Mouse (Mus musculus) kidney, adult 9 months (tissue): ENCODE results near the gene Ogfod3.
A peak's percentile ranks its signal among the peaks of the same experiment; 100 is the strongest.

Experiments
- DNase-seq: peaks from one replicate; pipeline ENCODE4 v3.0.0; 2022

Gene Ogfod3

GRCm38 (mm10) chr11:121204161-121205006, at the start of gene Ogfod3, which contains the start of gene Hexdc:
Ogfod3 (minus strand) TSS chr11:121204711.
Hexdc (plus strand) TSS chr11:121204433.
- peak; percentile 97 for DNase-seq

- DNase-seq = no peak
Observed at GRCm38 (mm10) chr11:121250196-121250595, 45.7 kb upstream of the Ogfod3 start.

DNA sequence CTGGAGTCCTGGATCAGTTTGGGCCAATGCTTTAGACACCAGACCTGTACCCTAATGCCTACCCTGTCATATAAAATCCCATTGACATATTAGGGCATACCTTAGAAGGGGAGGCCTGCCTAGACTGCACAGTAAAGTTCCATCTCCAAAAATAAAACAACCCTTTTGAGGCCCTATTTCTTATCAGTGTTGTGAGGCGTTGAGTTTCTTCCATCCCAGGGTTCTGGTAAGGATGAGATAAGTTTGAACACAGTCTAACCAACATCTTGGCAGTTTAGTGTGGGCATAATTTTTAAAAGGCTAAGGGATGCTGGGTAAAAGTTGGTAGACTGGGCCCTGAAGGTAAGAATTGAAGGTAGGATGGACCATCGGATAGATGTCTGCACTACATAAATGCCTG, 35.2 kb upstream of the Ogfod3 start:
- no peak for DNase-seq

DNA sequence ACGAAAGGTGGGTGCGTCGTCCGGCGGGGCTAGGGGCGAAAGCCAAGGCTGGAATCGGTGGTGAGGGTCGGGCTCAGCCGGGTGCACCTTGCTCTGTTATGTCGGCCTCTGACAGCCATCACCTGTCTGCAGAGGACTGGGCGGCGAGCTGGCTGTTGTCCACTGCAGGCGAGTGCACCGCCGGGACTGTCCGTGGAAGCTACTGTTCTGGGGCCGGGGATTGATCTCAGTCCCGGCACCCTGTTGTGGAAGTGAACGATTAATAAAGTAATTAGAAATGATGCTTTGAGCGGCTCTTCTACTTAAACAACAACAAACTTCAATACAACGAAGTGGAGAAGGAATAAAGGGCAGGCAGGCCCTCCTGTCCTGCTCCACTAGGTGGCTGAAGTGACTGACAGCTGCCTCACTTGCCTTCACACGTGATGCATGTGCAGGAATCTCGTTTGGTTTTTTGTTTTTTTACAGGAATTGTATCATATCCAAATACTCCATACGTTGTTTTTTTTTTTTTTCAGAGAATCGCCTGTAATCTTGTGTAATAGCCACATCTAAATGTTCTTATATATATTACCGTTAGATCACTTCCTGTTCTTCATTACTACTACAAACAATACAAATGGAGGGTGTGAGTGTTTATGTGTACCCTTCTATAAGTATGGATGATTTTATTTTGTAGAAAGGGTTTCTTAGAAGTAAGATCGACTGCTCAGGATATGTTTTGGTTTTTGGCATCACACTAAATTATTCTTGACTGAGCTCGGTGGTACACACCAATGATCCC, 33.0 kb upstream of the Ogfod3 start:
- peak; percentile 78 for DNase-seq

DNA sequence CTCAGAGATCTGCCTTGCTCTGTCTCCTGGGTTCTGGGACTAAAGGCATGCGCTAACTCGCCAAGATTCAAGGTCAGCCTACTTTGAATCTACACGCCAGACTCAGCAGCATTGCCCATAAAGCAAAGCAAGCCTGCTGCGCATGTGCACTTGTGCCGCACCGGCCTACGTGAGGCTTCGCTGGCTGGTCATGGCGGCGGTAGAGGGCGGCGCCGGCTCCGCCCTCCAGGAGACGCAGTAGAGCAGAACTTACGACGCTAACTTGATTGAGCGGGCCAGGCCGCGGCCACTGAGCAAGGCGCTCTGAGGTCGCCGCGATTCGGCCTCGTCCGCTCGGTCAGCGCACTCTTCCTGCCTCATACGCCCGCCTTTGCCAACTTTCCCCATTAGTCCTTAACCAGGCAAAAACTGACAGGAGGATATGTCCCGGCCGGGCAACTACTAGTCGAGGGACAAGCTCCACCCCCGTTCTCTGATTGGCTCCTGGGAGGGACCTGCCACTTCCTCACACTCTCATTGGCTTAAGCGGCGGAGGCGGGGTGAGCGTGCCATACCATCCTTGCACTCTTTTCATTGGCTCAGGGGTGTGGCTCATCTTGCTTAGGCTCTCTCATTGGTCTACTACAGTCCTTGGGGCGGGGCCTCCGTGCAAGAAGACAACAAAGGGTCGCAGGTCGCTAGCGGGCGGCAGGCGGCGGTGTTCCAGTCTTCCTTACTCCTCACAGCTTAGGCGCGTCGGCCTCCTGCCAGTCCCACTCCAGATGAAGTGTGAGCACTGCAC, 32.2 kb upstream of the Ogfod3 start, which contains the start of gene Narf:
TSS of gene Narf (plus strand) at position 690 of the 781 bp plus-strand sequence.
- peak; percentile 100 for DNase-seq

DNA sequence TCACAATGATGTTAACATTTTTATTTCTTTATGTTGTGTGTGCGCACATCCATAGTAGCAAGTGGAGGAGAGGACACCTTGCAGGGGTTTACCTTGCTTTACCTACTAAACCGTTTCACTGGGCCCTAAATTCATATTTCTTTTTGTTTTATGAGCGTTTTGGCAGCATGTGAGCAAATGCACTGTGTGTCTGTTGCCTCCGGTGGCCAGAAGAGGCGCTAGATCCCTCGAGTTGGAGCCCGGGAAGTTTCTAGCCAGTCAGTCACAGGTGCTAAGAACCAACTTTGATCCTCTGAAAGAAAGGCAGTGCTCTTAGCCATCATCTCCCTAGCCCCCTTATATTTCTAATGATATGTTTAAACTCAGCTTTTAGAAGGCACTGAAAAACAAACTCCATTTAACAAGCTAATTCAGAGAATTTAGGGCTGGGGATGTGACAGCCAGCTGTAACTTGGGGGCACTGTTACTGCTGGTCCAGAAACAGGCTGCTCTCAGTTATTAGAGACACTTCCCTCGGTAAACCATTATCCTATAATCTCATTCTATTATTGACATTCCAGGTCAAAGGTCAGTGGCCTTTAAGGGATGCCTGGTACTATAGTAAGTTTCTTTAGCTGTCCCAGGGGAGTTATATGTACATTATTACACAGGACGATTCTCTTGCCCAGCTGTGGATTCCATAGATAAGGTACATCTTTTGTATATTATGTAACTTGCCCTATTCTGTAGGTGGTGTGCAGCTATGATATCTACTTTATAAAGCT, 31.1 kb upstream of the Ogfod3 start:
- peak; percentile 60 for DNase-seq

DNA sequence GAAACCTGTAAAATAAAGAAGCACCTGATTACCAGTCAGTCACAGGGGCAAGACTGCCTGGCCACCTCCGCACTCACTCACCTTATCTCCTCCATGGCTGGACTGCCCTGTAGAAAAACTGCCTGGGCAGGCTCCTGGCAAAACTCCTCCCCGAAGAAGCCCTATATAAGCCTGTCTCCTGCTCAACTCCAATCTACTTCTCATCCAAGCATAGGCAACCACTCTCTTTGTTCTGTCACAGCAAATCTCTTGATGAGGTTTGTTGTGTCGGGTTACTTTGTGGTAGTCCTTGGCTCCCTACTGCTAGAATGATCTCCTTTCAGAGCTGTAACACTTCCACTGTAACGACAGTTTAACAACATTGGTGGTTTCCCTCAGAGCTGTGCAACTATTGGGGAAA, 28.2 kb upstream of the Ogfod3 start:
- DNase-seq = no peak

- no peak for DNase-seq
Observed at GRCm38 (mm10) chr11:121231628-121232291, 27.2 kb upstream of the Ogfod3 start.

DNA sequence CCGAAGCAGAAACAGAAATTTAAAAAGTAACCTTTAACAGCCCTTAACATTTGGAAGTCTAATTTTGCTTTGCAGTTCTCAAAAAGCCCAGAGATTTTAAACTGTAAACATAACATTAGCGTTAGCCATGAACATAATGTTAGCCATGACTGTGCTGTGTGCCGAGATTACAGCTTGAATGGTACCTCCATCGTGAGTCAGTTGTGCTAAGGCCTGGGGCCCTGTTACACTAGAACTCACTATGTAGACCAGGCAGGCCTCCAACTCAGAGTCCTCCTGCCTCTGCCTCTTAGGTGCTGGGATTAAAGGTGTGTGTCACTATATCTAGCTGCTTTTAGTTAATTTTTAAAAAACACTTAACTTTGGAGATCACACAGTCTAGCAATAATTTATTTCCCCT, 26.7 kb upstream of the Ogfod3 start:
- peak; percentile 85 for DNase-seq

- peak; percentile 90 for DNase-seq
Observed at GRCm38 (mm10) chr11:121229018-121229439, 24.5 kb upstream of the Ogfod3 start, which contains the start of gene Cybc1. Cybc1 (minus strand) TSS chr11:121229322.

DNA sequence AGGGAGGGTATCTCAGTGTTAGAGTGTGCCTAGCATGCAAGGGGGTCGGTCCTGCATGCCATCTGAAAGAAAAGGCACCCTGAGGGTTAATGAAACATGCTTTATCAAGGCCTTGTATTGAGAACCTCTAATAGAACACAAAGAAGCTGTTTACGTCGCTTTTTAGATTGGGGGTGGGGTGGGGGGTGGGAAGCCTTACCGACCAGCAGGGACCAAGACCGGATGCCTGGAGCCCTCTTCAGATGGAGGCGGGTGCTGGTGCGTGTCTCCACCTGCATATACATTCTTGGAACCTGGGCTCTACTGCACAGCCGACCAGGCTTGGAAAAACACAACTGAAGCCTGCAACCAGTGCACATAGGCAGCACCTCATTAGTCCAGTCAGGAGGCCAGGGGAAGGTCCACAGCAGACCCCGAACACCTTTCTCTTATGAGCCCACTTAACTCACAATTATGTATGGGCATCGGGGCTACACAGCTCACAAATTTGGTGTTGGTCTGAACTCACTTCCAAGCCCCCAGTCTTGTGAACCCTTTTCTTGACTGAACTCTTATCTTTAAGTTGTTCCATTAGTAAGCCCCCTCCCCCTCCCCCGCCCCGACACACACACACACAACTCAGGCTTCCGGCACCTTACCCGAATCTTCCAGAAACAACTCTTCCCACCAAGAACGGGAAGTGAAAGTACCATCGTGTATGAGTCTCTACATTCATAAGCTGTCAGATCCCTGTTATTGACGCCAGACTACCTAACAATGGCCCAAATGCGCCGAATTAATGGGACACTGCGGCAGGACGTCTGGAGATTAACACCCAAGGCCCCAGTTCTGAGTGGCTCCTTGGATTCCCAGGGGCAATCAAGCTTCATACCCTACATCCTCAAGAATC, 23.9 kb upstream of the Ogfod3 start:
- no peak for DNase-seq

- DNase-seq = no peak
Observed at GRCm38 (mm10) chr11:121221321-121222010, 17.0 kb upstream of the Ogfod3 start.

GRCm38 (mm10) chr11:121220771-121221170, 16.3 kb upstream of the Ogfod3 start:
- DNase-seq = no peak

GRCm38 (mm10) chr11:121219776-121220175, 15.3 kb upstream of the Ogfod3 start:
- no peak for DNase-seq

GRCm38 (mm10) chr11:121216831-121217230, 12.3 kb upstream of the Ogfod3 start:
- no peak for DNase-seq

- no peak for DNase-seq
Observed at GRCm38 (mm10) chr11:121203859-121204160, 701 bp downstream of the Ogfod3 start.

- peak; percentile 81 for DNase-seq
Observed at GRCm38 (mm10) chr11:121201436-121202198, 2.9 kb downstream of the Ogfod3 start.

GRCm38 (mm10) chr11:121200781-121201180, 3.7 kb downstream of the Ogfod3 start:
- peak; percentile 81 for DNase-seq

- DNase-seq = no peak
Observed at GRCm38 (mm10) chr11:121199851-121200250, 4.7 kb downstream of the Ogfod3 start.
